Mouse (Mus musculus): ENCODE results near the gene Zfp423. TPM values are rescaled to one million over a fixed set of nuclear protein-coding genes. Genes with fewer than 3 reads are reported as not detected.
A peak's percentile ranks its signal among the peaks of the same experiment; 100 is the strongest.

Gene Zfp423
- total RNA-seq, 2 experiments from 2014 or later: 25.4 to 32.6 TPM

- no peak for DNase-seq (ENCODE audit: extremely low spot score in 1 of 2, low spot score in 2 of 2)
- H3K4me3 ChIP-seq: no peak overlapping the region
- no peak overlapping the region for H3K27ac ChIP-seq
- TF ChIP-seq CTCF (IDR thresholded peaks at IDR 0.05): no peak
- intact Hi-C loops (cut with DNase I): no loop called here
Observed at GRCm38 (mm10) chr8:87631776-87632175, 327.6 kb downstream of the Zfp423 start.

GRCm38 (mm10) chr8:87629656-87630055 is 329.7 kb downstream of the Zfp423 start:
- no peak overlapping the region for H3K4me3 ChIP-seq
- no peak for DNase-seq (ENCODE audit: extremely low spot score in 1 of 2, low spot score in 2 of 2)
- H3K27ac ChIP-seq: no peak overlapping the region
- intact Hi-C loops (cut with DNase I): no loop called here
- no peak for TF ChIP-seq CTCF (IDR thresholded peaks at IDR 0.05)

GRCm38 (mm10) chr8:87621181-87621580 is 338.2 kb downstream of the Zfp423 start:
- no peak overlapping the region for H3K27ac ChIP-seq

GRCm38 (mm10) chr8:87620225-87620624 is 339.2 kb downstream of the Zfp423 start:
- Histone ChIP-seq H3K4me3 (no peak overlapping the region), H3K27ac (no peak overlapping the region)
- TF ChIP-seq CTCF (IDR thresholded peaks at IDR 0.05): no peak
- intact Hi-C loops (cut with DNase I): no loop called here
- DNase-seq (ENCODE audit: extremely low spot score in 1 of 2, low spot score in 2 of 2): no peak

More at GRCm38 (mm10) chr8:87621181-87621580, 338.2 kb downstream of the Zfp423 start:
- intact Hi-C loops (cut with DNase I): no loop called here
- no peak for DNase-seq (ENCODE audit: extremely low spot score in 1 of 2, low spot score in 2 of 2)
- no peak for TF ChIP-seq CTCF (IDR thresholded peaks at IDR 0.05)
- H3K4me3 ChIP-seq: no peak overlapping the region

- DNase-seq (ENCODE audit: extremely low spot score in 1 of 2, low spot score in 2 of 2): no peak
- Histone ChIP-seq H3K4me3 (no peak overlapping the region), H3K27ac (no peak overlapping the region)
- intact Hi-C loops (cut with DNase I): no loop called here
- TF ChIP-seq CTCF (IDR thresholded peaks at IDR 0.05): no peak
Observed at GRCm38 (mm10) chr8:87619529-87619928, 339.9 kb downstream of the Zfp423 start.

- intact Hi-C loops (cut with DNase I): no loop called here
- peak; percentile 25 to 56 for DNase-seq (ENCODE audit: extremely low spot score in 1 of 2, low spot score in 2 of 2)
- H3K27ac ChIP-seq: no peak overlapping the region
- no peak overlapping the region for H3K4me3 ChIP-seq
- peak; percentile 23 for TF ChIP-seq CTCF (IDR thresholded peaks at IDR 0.05)
Observed at GRCm38 (mm10) chr8:87619118-87619517, 340.3 kb downstream of the Zfp423 start.

- intact Hi-C loops (cut with DNase I): no loop called here
- no peak; the same call in 1 of the 2 replicates for TF ChIP-seq CTCF (IDR thresholded peaks at IDR 0.05)
- H3K4me3 ChIP-seq: no peak overlapping the region
- no peak overlapping the region for H3K27ac ChIP-seq
- no peak for DNase-seq (ENCODE audit: extremely low spot score in 1 of 2, low spot score in 2 of 2)
Observed at GRCm38 (mm10) chr8:87613701-87614100, 345.7 kb downstream of the Zfp423 start.

Other genes starting within 250 kb of the Zfp423 start
- gene Cnep1r1, start 159.2 kb upstream of the Zfp423 start, total RNA-seq (2021): 10 to 100 TPM; 33.4 to 34.3 TPM
- 10 to 100 TPM; 30.4 to 30.7 TPM for gene Heatr3, start 178.3 kb upstream of the Zfp423 start, total RNA-seq (2021)
- 10 to 100 TPM; 38.6 to 39.8 TPM for gene Tent4b, start 239.6 kb upstream of the Zfp423 start, total RNA-seq (2021)

All from left cerebral cortex, adult 2 months (tissue).